Mouse (Mus musculus) liver, adult 2 months (tissue): Measurements from ENCODE around the gene Ruvbl2.
A peak's percentile ranks its signal among the peaks of the same experiment; 100 is the strongest.

Experiments used
- CTCF ChIP-seq: fragments of 200-500 bp; IDR thresholded peaks from 2 replicates; pipeline ENCODE4 v1.5.1; 2011; ENCODE audit warnings: low read depth, low read length, control low read depth
- POLR2A ChIP-seq: fragments of 200-500 bp; IDR thresholded peaks from 2 replicates; pipeline ENCODE4 v1.6.1; 2011; ENCODE audit warnings: low read length, control low read depth; ENCODE audit not compliant: insufficient read depth; ENCODE audit errors: extremely low read depth

DNA sequence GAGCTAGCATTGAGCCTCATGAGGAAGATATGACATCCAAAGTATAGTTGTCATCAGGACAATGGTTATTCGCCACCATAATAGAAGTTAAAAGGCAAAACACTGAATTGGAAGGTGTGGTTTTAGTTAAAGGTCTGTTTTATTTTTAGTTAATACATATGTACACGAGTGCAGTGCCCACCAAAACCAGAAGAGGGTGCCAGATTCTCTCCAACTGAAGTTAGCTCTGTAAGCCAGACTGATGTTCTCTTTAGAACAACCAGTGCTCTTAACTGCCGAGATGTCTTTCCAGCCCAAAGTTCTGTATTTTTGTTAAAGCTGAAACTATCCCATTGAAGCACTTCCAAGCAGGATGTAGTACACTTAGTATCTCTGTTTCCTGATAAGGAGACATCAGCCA, 33.0 kb upstream of the Ruvbl2 start:
- no peak for TF ChIP-seq POLR2A
- TF ChIP-seq CTCF, result peak; percentile 22; the same call in 1 of the 2 replicates
